Mouse (Mus musculus): Measurements from ENCODE around the gene Aldh16a1.

Aldh16a1 gene

GRCm38 (mm10) chr7:45154096-45154992, at the start of gene Aldh16a1, which contains the start of gene Pih1d1:
Aldh16a1 (minus strand) TSS chr7:45154584.
Pih1d1 (plus strand) TSS chr7:45154303.
- DNase-seq (ENCODE audit: low read depth, low spot score): peak; percentile 93

- peak; percentile 75 for DNase-seq (ENCODE audit: low read depth, low spot score)
Measured at GRCm38 (mm10) chr7:45202654-45203053, 48.3 kb upstream of the Aldh16a1 start.

- DNase-seq (ENCODE audit: low read depth, low spot score): no peak
Measured at GRCm38 (mm10) chr7:45198961-45199360, 44.6 kb upstream of the Aldh16a1 start.

GRCm38 (mm10) chr7:45198435-45198834, 44.1 kb upstream of the Aldh16a1 start:
- DNase-seq (ENCODE audit: low read depth, low spot score): no peak

GRCm38 (mm10) chr7:45196994-45197393, 42.6 kb upstream of the Aldh16a1 start:
- no peak for DNase-seq (ENCODE audit: low read depth, low spot score)

- no peak for DNase-seq (ENCODE audit: low read depth, low spot score)
Measured at GRCm38 (mm10) chr7:45196176-45196535, 41.8 kb upstream of the Aldh16a1 start.

GRCm38 (mm10) chr7:45195341-45196175, 41.2 kb upstream of the Aldh16a1 start:
- no peak for DNase-seq (ENCODE audit: low read depth, low spot score)

- DNase-seq (ENCODE audit: low read depth, low spot score): no peak
Measured at GRCm38 (mm10) chr7:45193871-45194785, 39.7 kb upstream of the Aldh16a1 start.

- no peak for DNase-seq (ENCODE audit: low read depth, low spot score)
Measured at GRCm38 (mm10) chr7:45193406-45193805, 39.0 kb upstream of the Aldh16a1 start.

GRCm38 (mm10) chr7:45192585-45193310, 38.4 kb upstream of the Aldh16a1 start:
- DNase-seq (ENCODE audit: low read depth, low spot score): no peak

- no peak for DNase-seq (ENCODE audit: low read depth, low spot score)
Measured at GRCm38 (mm10) chr7:45191803-45192363, 37.5 kb upstream of the Aldh16a1 start.

- no peak for DNase-seq (ENCODE audit: low read depth, low spot score)
Measured at GRCm38 (mm10) chr7:45191161-45191560, 36.8 kb upstream of the Aldh16a1 start.

GRCm38 (mm10) chr7:45190186-45190585, 35.8 kb upstream of the Aldh16a1 start:
- no peak for DNase-seq (ENCODE audit: low read depth, low spot score)

GRCm38 (mm10) chr7:45189600-45189999, 35.2 kb upstream of the Aldh16a1 start:
- DNase-seq (ENCODE audit: low read depth, low spot score): no peak

GRCm38 (mm10) chr7:45185921-45186320, 31.5 kb upstream of the Aldh16a1 start:
- no peak for DNase-seq (ENCODE audit: low read depth, low spot score)

GRCm38 (mm10) chr7:45183672-45184071, 29.3 kb upstream of the Aldh16a1 start:
- DNase-seq (ENCODE audit: low read depth, low spot score): no peak

- DNase-seq (ENCODE audit: low read depth, low spot score): no peak
Measured at GRCm38 (mm10) chr7:45182606-45183005, 28.2 kb upstream of the Aldh16a1 start.

- peak; percentile 88 for DNase-seq (ENCODE audit: low read depth, low spot score)
Measured at GRCm38 (mm10) chr7:45182199-45182601, 27.8 kb upstream of the Aldh16a1 start.

GRCm38 (mm10) chr7:45181540-45181939, 27.2 kb upstream of the Aldh16a1 start:
- DNase-seq (ENCODE audit: low read depth, low spot score): no peak

GRCm38 (mm10) chr7:45180896-45181477, 26.6 kb upstream of the Aldh16a1 start, which contains the start of gene Pth2:
Pth2 (plus strand) TSS chr7:45180995.
- DNase-seq (ENCODE audit: low read depth, low spot score): no peak
